Comparison of ENCODE assay signal across 7 mouse cellular contexts in the genomic region with DNA sequence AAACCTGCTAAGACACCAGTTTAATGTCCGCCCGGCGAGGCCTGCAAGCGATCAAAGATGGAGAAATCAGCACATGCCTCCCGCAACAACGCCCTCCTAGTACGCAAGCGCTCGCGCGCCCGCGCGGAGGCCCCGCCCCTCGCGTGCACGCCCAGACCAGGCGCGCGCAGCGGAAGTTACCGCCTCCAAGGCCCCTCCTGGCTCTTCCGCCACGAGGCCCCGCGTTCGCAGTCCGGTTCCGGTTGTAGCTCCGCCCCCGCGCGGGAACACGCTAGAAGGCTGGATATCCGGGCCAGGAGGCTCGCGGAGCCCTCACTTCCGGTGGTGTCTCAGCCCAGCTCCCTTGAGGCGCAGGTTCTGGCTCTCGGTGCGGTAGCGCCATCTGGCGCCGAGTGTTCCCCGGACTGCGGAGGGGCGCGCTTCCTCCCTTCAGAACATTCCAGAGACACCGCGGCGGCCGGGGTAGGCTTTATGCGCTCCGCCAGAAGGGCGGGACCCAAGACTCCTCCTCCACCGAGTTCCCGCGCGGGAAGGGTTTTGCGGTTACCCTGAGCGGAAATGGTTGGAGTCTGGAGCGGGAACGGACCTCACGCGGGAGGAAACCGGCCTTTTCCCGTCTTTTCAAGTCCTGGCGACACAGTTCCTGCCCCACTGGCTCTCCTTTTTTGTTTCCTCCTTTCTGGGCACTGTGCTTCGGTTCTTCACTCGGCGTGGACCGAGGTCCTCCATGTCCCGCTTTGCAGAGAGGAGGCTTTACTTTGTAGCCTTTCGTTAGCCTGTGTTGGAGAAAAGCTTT. TPM values are rescaled to one million over a fixed set of nuclear protein-coding genes. Genes with fewer than 3 reads are reported as not detected.
DNase-seq lines count a peak whose midpoint lies in the region; ATAC-seq lines count a peak whose summit lies in the region.

No protein-coding gene starts in this region.

- ATAC-seq in intestine, embryonic 16.5 days = peak; percentile 99
- peak; percentile 99 for ATAC-seq in midbrain, embryonic 11.5 days (ENCODE audit: low FRiP score)

- no peaks in the 10 kb centered on the region for H3K36me3 ChIP-seq in intestine, embryonic 16.5 days (ENCODE audit: control insufficient read depth, insufficient read depth, low read length)
- H3K36me3 ChIP-seq in midbrain, embryonic 11.5 days (ENCODE audit: control insufficient read depth, insufficient read depth, low read length) = no peaks in the 10 kb centered on the region

- DNase-seq in adrenal gland, adult 2 months = peak; percentile 100
- DNase-seq in embryo, embryonic 11.5 days (ENCODE audit: low read depth, low spot score) = peak; percentile 100
- peak; percentile 99 for DNase-seq in gastrocnemius, postnatal 36 days
- peak; percentile 100 for DNase-seq in left cerebral cortex, postnatal 36 days (ENCODE audit: low spot score in 2 of 2)
- peak; percentile 100 for DNase-seq in midbrain, embryonic 11.5 days (ENCODE audit: low spot score, missing footprints)
- peak; percentile 99 for DNase-seq in skeletal muscle tissue, adult 2 months (ENCODE audit: low read depth, low spot score)

- peak overlapping the region; percentile 57 for H3K4me3 ChIP-seq in intestine, embryonic 16.5 days (ENCODE audit: low read length)
- H3K4me3 ChIP-seq in midbrain, embryonic 11.5 days (ENCODE audit: low read depth, low read length) = peak overlapping the region; percentile 47

- H3K4me1 ChIP-seq in intestine, embryonic 16.5 days (ENCODE audit: control insufficient read depth, insufficient read depth, low read length) = peaks cover 2% of the 10 kb centered on the region; the same call in 1 of the 2 replicates
- H3K4me1 ChIP-seq in midbrain, embryonic 11.5 days (ENCODE audit: control insufficient read depth, insufficient read depth, low read length) = peaks cover 13% of the 10 kb centered on the region; the same call in 1 of the 2 replicates

- H3K4me2 ChIP-seq in intestine, embryonic 16.5 days (ENCODE audit: low read depth, low read length) = peak overlapping the region; percentile 70
- peak overlapping the region; percentile 71 for H3K4me2 ChIP-seq in midbrain, embryonic 11.5 days

- H3K27ac ChIP-seq in intestine, embryonic 16.5 days (ENCODE audit: low read length) = peak overlapping the region; percentile 99
- peak overlapping the region; percentile 88 for H3K27ac ChIP-seq in midbrain, embryonic 11.5 days (ENCODE audit: low read depth, low read length)

- H3K27me3 ChIP-seq in intestine, embryonic 16.5 days (replicated peaks; ENCODE audit: control insufficient read depth, insufficient read depth, low read length) = no peaks in the 10 kb centered on the region
- H3K27me3 ChIP-seq in midbrain, embryonic 11.5 days (ENCODE audit: control insufficient read depth, insufficient read depth, low read length) = no peaks in the 10 kb centered on the region

- under 1% methylated on average over 75 of the region's 75 CpGs for WGBS in intestine, embryonic 16.5 days
- under 1% methylated on average over 71 of the region's 75 CpGs for WGBS in midbrain, embryonic 11.5 days

- no peaks in the 10 kb centered on the region for H3K9me3 ChIP-seq in intestine, embryonic 16.5 days (ENCODE audit: control insufficient read depth, low read length)
- no peaks in the 10 kb centered on the region for H3K9me3 ChIP-seq in midbrain, embryonic 11.5 days (ENCODE audit: control insufficient read depth, low read length)

- peak overlapping the region; percentile 80 for H3K9ac ChIP-seq in intestine, embryonic 16.5 days (ENCODE audit: low read depth, low read length)
- peak overlapping the region; percentile 84 for H3K9ac ChIP-seq in midbrain, embryonic 11.5 days (ENCODE audit: low read length)

- intact Hi-C loops in gastrocnemius, postnatal 36 days (cut with DNase I) = loop anchor here (2.0 to 5.0 kb wide), 3 partner anchors 226 to 696 kb away; partner anchors contain the start of gene Pds5b
- intact Hi-C loops in left cerebral cortex, postnatal 36 days (cut with DNase I) = loop anchor here (2.0 to 10.0 kb wide), 7 partner anchors 134 to 694 kb away; partner anchors contain the start of genes Rfc3 and Stard13

RNA-seq across cellular contexts. Expression of gene Gm42906, which starts 59.4 kb away (rescaled TPM):
- not detected for total RNA-seq in adrenal gland, adult 2 months (2021)
- polyA plus RNA-seq in adrenal gland, adult 2 months (2012; rRNA removed) = not detected in 2 replicates
- not detected for total RNA-seq in gastrocnemius, postnatal 36 days (2021)
- not detected in 2 replicates for polyA plus RNA-seq in intestine, embryonic 16.5 days (2015; fragmentation: Nextera tagmentation; extraction: Ambion mirVana)
- not detected for total RNA-seq in left cerebral cortex, postnatal 36 days (2021)
- polyA plus RNA-seq in midbrain, embryonic 11.5 days (2014; fragmentation: Nextera tagmentation; extraction: Ambion mirVana) = not detected in 2 replicates

Comparison
In these comparisons a context has a peak if more than half of its experiments do, and no peak if none do; other contexts are left out.
1. Peak in every context shown above with its lines: DNase-seq, ATAC-seq, H3K4me3 ChIP-seq and H3K27ac ChIP-seq.